Comparison of ENCODE assay signal across 8 mouse cellular contexts in the genomic region with DNA sequence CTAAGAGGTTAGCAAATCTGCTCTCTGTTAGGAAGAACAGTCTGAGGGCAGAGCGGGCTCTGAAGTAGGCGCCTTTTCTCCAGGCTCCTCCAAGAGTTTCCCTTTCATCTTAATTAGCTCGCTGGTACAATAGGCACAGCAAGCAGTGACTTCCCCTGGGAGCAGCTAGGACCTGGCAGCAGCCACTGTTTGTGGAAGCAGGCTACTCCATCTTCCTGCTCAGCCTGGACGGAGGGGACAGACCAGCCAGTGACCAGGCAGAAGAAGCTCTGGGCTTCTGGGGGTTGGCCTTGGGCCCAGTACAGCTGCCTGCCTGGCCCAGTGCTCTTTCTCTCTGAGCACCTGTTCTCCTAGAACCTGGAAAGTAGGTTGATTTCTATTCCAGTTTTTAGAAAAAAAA.
DNase-seq lines count a peak whose midpoint lies in the region; ATAC-seq and TF ChIP-seq lines count a peak whose summit lies in the region.

No protein-coding gene starts in this region.

- peak; percentile 39 for DNase-seq in embryo, embryonic 10 days (ENCODE audit: low spot score)
- no peak for DNase-seq in embryo, embryonic 9.5 days (ENCODE audit: extremely low spot score)
- peak; percentile 17 for DNase-seq in midbrain, embryonic 10.5 days (ENCODE audit: low spot score)
- DNase-seq in midbrain, embryonic 11.5 days (ENCODE audit: low spot score, missing footprints), result no peak
- peak; percentile 28 for DNase-seq in limb, embryonic 11.5 days (ENCODE audit: low spot score)
- peak; percentile 18 for DNase-seq in stomach, postnatal 0 days (ENCODE audit: low spot score)
- no peak for DNase-seq in right cerebral cortex, postnatal 4 days

- 12% methylated on average over 4 of the region's 4 CpGs for WGBS in midbrain, embryonic 10.5 days
- WGBS in midbrain, embryonic 11.5 days, result 4% methylated on average over 4 of the region's 4 CpGs
- WGBS in limb, embryonic 11.5 days, result 3% methylated on average over 4 of the region's 4 CpGs
- WGBS in stomach, postnatal 0 days, result 26% methylated on average over 4 of the region's 4 CpGs

- no peaks in the 10 kb centered on the region for H3K9me3 ChIP-seq in midbrain, embryonic 10.5 days (replicated peaks)
- H3K9me3 ChIP-seq in midbrain, embryonic 11.5 days (ENCODE audit: control insufficient read depth, low read length), result no peaks in the 10 kb centered on the region
- H3K9me3 ChIP-seq in limb, embryonic 11.5 days (ENCODE audit: control insufficient read depth, low read length), result no peaks in the 10 kb centered on the region
- no peaks in the 10 kb centered on the region for H3K9me3 ChIP-seq in stomach, postnatal 0 days (ENCODE audit: control insufficient read depth, low read length)

- H3K4me2 ChIP-seq in midbrain, embryonic 11.5 days, result no peak overlapping the region
- no peak overlapping the region for H3K4me2 ChIP-seq in limb, embryonic 11.5 days (ENCODE audit: low read depth, severe bottlenecking)
- no peak overlapping the region for H3K4me2 ChIP-seq in stomach, postnatal 0 days (replicated peaks; ENCODE audit: low read depth)

- H3K9ac ChIP-seq in midbrain, embryonic 11.5 days (ENCODE audit: low read length), result no peak overlapping the region
- H3K9ac ChIP-seq in limb, embryonic 11.5 days (ENCODE audit: low read length), result no peak overlapping the region
- H3K9ac ChIP-seq in stomach, postnatal 0 days (ENCODE audit: low read length), result no peak overlapping the region

- H3K4me3 ChIP-seq in midbrain, embryonic 10.5 days, result no peak overlapping the region
- no peak overlapping the region for H3K4me3 ChIP-seq in midbrain, embryonic 11.5 days (ENCODE audit: low read depth, low read length)
- H3K4me3 ChIP-seq in limb, embryonic 11.5 days (ENCODE audit: low read depth, low read length), result no peak overlapping the region
- no peak overlapping the region for H3K4me3 ChIP-seq in stomach, postnatal 0 days (ENCODE audit: low read depth, low read length)

- no peak for ATAC-seq in midbrain, embryonic 11.5 days (ENCODE audit: low FRiP score)
- ATAC-seq in limb, embryonic 11.5 days (ENCODE audit: insufficient number of reproducible peaks, low FRiP score, low TSS enrichment, low read depth), result no peak
- ATAC-seq in stomach, postnatal 0 days (ENCODE audit: low FRiP score, low TSS enrichment), result no peak
- no peak for ATAC-seq in inflammation-experienced regulatory T-cells, adult 6 months

- H3K27ac ChIP-seq in midbrain, embryonic 10.5 days (replicated peaks), result peak overlapping the region; percentile 73; the same call in 1 of the 2 replicates
- no peak overlapping the region for H3K27ac ChIP-seq in midbrain, embryonic 11.5 days (ENCODE audit: low read depth, low read length)
- H3K27ac ChIP-seq in limb, embryonic 11.5 days (replicated peaks; ENCODE audit: low read depth, low read length), result no peak overlapping the region
- no peak overlapping the region for H3K27ac ChIP-seq in stomach, postnatal 0 days (replicated peaks)

- TF ChIP-seq CTCF in stomach, postnatal 0 days (IDR thresholded peaks at IDR 0.05; ENCODE audit: low read depth), result no peak

- H3K36me3 ChIP-seq in midbrain, embryonic 10.5 days, result no peaks in the 10 kb centered on the region
- no peaks in the 10 kb centered on the region for H3K36me3 ChIP-seq in midbrain, embryonic 11.5 days (ENCODE audit: control insufficient read depth, insufficient read depth, low read length)
- H3K36me3 ChIP-seq in limb, embryonic 11.5 days (ENCODE audit: control insufficient read depth, insufficient read depth, low read length), result no peaks in the 10 kb centered on the region
- no peaks in the 10 kb centered on the region for H3K36me3 ChIP-seq in stomach, postnatal 0 days (ENCODE audit: control insufficient read depth, insufficient read depth, low read length)

- peaks cover 29% of the 10 kb centered on the region for H3K4me1 ChIP-seq in midbrain, embryonic 10.5 days
- H3K4me1 ChIP-seq in midbrain, embryonic 11.5 days (ENCODE audit: control insufficient read depth, insufficient read depth, low read length), result peaks cover 5% of the 10 kb centered on the region; the same call in 1 of the 2 replicates
- 0 out of 2 replicates have a peak, but pooled peaks cover 5% of the 10 kb centered on the region for H3K4me1 ChIP-seq in limb, embryonic 11.5 days (ENCODE audit: control insufficient read depth, insufficient read depth, low read length)
- H3K4me1 ChIP-seq in stomach, postnatal 0 days (replicated peaks; ENCODE audit: control insufficient read depth, insufficient read depth), result no peaks in the 10 kb centered on the region

- TF ChIP-seq EP300 in stomach, postnatal 0 days (optimal IDR thresholded peaks at IDR 0.05), result no peak

- no peaks in the 10 kb centered on the region for H3K27me3 ChIP-seq in midbrain, embryonic 10.5 days (ENCODE audit: low read depth, poor library complexity, severe bottlenecking)
- no peaks in the 10 kb centered on the region; the same call in 1 of the 2 replicates for H3K27me3 ChIP-seq in midbrain, embryonic 11.5 days (ENCODE audit: control insufficient read depth, insufficient read depth, low read length)
- no peaks in the 10 kb centered on the region for H3K27me3 ChIP-seq in limb, embryonic 11.5 days (ENCODE audit: control insufficient read depth, insufficient read depth, low read length)
- H3K27me3 ChIP-seq in stomach, postnatal 0 days (ENCODE audit: control insufficient read depth, insufficient read depth, low read length), result no peaks in the 10 kb centered on the region

Comparison
In these comparisons a context has a peak if more than half of its experiments do, and no peak if none do; other contexts are left out.
1. DNase-seq: peak in embryo, embryonic 10 days (single experiment), midbrain, embryonic 10.5 days (single experiment), limb, embryonic 11.5 days (single experiment) and stomach, postnatal 0 days (single experiment); none in embryo, embryonic 9.5 days (single experiment), midbrain, embryonic 11.5 days (single experiment) and right cerebral cortex, postnatal 4 days (single experiment).